Mouse (Mus musculus) naive thymus-derived CD4-positive, alpha-beta T cell, adult 5 months (primary cell): ENCODE measurements around the gene Chchd3. TPM values are rescaled to one million over a fixed set of nuclear protein-coding genes. Genes with fewer than 3 reads are reported as not detected.

Experiments used
- polyA plus RNA-seq: library from polyadenylated mRNA; unstranded; fragments of 100-300 nt; shearing (Covaris generic); gene quantifications from one replicate; pipeline ENCODE4 v1.2.1, GENCODE M21; 2017

Gene Chchd3
- 128 TPM for polyA plus RNA-seq

GRCm38 (mm10) chr6:33059735-33060576, at the start of gene Chchd3:
Gene Chchd3, minus strand, starts transcription at chr6:33060260.

Other genes with a start within 250 kb of the Chchd3 start
- 73.5 TPM for gene Exoc4, start 188.8 kb upstream of the Chchd3 start, polyA plus RNA-seq